Mouse (Mus musculus): ENCODE measurements around the gene Cacna1s. TPM values are rescaled to one million over a fixed set of nuclear protein-coding genes. Genes with fewer than 3 reads are reported as not detected.

Cacna1s gene
- total RNA-seq, 2 experiments from 2014 or later, result 557 to 583 TPM

- intact Hi-C loops (cut with DNase I; ENCODE audit: low total_unique reads), result loop anchor here (5.0 kb wide), 2 partner anchors 34 to 124 kb away; no protein-coding TSS in a partner anchor
- DNase-seq, result no peak
Measured at GRCm38 (mm10) chr1:136047894-136048293, 4.7 kb upstream of the Cacna1s start.

- intact Hi-C loops (cut with DNase I; ENCODE audit: low total_unique reads), result no loop called here
- DNase-seq, result no peak
Measured at GRCm38 (mm10) chr1:136050312-136051012, 2.1 kb upstream of the Cacna1s start, which contains the start of gene Ascl5. Gene Ascl5 (plus strand): TSS chr1:136050804.

GRCm38 (mm10) chr1:136051013-136051315 lies 1.6 kb upstream of the Cacna1s start:
- intact Hi-C loops (cut with DNase I; ENCODE audit: low total_unique reads), result no loop called here

GRCm38 (mm10) chr1:136051465-136051864 lies 1.1 kb upstream of the Cacna1s start:
- intact Hi-C loops (cut with DNase I; ENCODE audit: low total_unique reads), result no loop called here
- peak; percentile 80 for DNase-seq

More at GRCm38 (mm10) chr1:136051013-136051315, 1.6 kb upstream of the Cacna1s start:
- no peak for DNase-seq

- DNase-seq, result no peak
- intact Hi-C loops (cut with DNase I; ENCODE audit: low total_unique reads), result no loop called here
Measured at GRCm38 (mm10) chr1:136055771-136056170, 3.2 kb downstream of the Cacna1s start.

GRCm38 (mm10) chr1:136058594-136058993 lies 6.0 kb downstream of the Cacna1s start:
- intact Hi-C loops (cut with DNase I; ENCODE audit: low total_unique reads), result no loop called here
- DNase-seq, result no peak

GRCm38 (mm10) chr1:136061041-136061789 lies 8.7 kb downstream of the Cacna1s start:
- intact Hi-C loops (cut with DNase I; ENCODE audit: low total_unique reads), result no loop called here

GRCm38 (mm10) chr1:136061790-136062141 lies 9.2 kb downstream of the Cacna1s start:
- DNase-seq, result no peak
- intact Hi-C loops (cut with DNase I; ENCODE audit: low total_unique reads), result no loop called here

More at GRCm38 (mm10) chr1:136061041-136061789, 8.7 kb downstream of the Cacna1s start:
- peak; percentile 68 for DNase-seq

GRCm38 (mm10) chr1:136063991-136064390 lies 11.4 kb downstream of the Cacna1s start:
- DNase-seq, result no peak
- intact Hi-C loops (cut with DNase I; ENCODE audit: low total_unique reads), result no loop called here

GRCm38 (mm10) chr1:136066621-136067020 lies 14.1 kb downstream of the Cacna1s start:
- intact Hi-C loops (cut with DNase I; ENCODE audit: low total_unique reads), result no loop called here
- DNase-seq, result peak; percentile 75

- DNase-seq, result peak; percentile 63
Measured at GRCm38 (mm10) chr1:136067579-136067978, 15.0 kb downstream of the Cacna1s start.

GRCm38 (mm10) chr1:136076086-136076485 lies 23.5 kb downstream of the Cacna1s start:
- peak; percentile 50 for DNase-seq
- intact Hi-C loops (cut with DNase I; ENCODE audit: low total_unique reads), result no loop called here

More at GRCm38 (mm10) chr1:136067579-136067978, 15.0 kb downstream of the Cacna1s start:
- intact Hi-C loops (cut with DNase I; ENCODE audit: low total_unique reads), result no loop called here

GRCm38 (mm10) chr1:136077656-136078055 lies 25.1 kb downstream of the Cacna1s start:
- intact Hi-C loops (cut with DNase I; ENCODE audit: low total_unique reads), result no loop called here
- DNase-seq, result peak; percentile 51

GRCm38 (mm10) chr1:136081161-136081560 lies 28.6 kb downstream of the Cacna1s start:
- intact Hi-C loops (cut with DNase I; ENCODE audit: low total_unique reads), result loop anchor here (5.0 kb wide), 1 partner anchor 34 kb away; no protein-coding TSS in a partner anchor
- DNase-seq, result no peak

GRCm38 (mm10) chr1:136085988-136086685 lies 33.6 kb downstream of the Cacna1s start:
- DNase-seq, result no peak
- intact Hi-C loops (cut with DNase I; ENCODE audit: low total_unique reads), result no loop called here

- intact Hi-C loops (cut with DNase I; ENCODE audit: low total_unique reads), result no loop called here
- DNase-seq, result no peak
Measured at GRCm38 (mm10) chr1:136089368-136090165, 37.0 kb downstream of the Cacna1s start.

- DNase-seq, result no peak
- intact Hi-C loops (cut with DNase I; ENCODE audit: low total_unique reads), result no loop called here
Measured at GRCm38 (mm10) chr1:136093726-136094125, 41.2 kb downstream of the Cacna1s start.

- no peak for DNase-seq
- intact Hi-C loops (cut with DNase I; ENCODE audit: low total_unique reads), result no loop called here
Measured at GRCm38 (mm10) chr1:136094807-136095206, 42.3 kb downstream of the Cacna1s start.

- intact Hi-C loops (cut with DNase I; ENCODE audit: low total_unique reads), result no loop called here
Measured at GRCm38 (mm10) chr1:136102094-136102493, 49.5 kb downstream of the Cacna1s start.

More at GRCm38 (mm10) chr1:136102094-136102493, 49.5 kb downstream of the Cacna1s start:
- DNase-seq, result no peak

Data from gastrocnemius, postnatal 14 days (tissue).